Mouse (Mus musculus) thymus, adult 2 months (tissue): ENCODE results near the gene Myh7. TPM values are rescaled to one million over a fixed set of nuclear protein-coding genes. Genes with fewer than 3 reads are reported as not detected.
"Not testable (repeated sequence)": the region's sequence is repeated elsewhere in the genome, so short reads cannot be mapped to it uniquely, and the experiment has no call there.

Experiments
- DNase-seq: peaks from one replicate; pipeline ENCODE4 v3.0.0; 2021
- H3K27ac ChIP-seq: fragments of 200-500 bp; 2 replicates; pipeline ENCODE4 v1.5.1; 2012; ENCODE audit warnings: low read length, control low read depth; ENCODE audit not compliant: control insufficient read depth, insufficient read depth
- H3K27me3 ChIP-seq: fragments of 200-500 bp; 2 replicates; pipeline ENCODE4 v1.6.1; 2012; ENCODE audit warnings: mild to moderate bottlenecking, low read length, moderate library complexity, mixed read lengths; ENCODE audit not compliant: control insufficient read depth, insufficient read depth
- H3K36me3 ChIP-seq: fragments of 200-500 bp; 2 replicates; pipeline ENCODE4 v1.6.1; 2012; ENCODE audit warnings: mild to moderate bottlenecking, low read length, moderate library complexity; ENCODE audit not compliant: control insufficient read depth, insufficient read depth
- H3K4me1 ChIP-seq: fragments of 200-500 bp; replicated peaks from 2 replicates; pipeline ENCODE4 v1.6.1; 2012; ENCODE audit warnings: low read length; ENCODE audit not compliant: control insufficient read depth, insufficient read depth
- H3K4me3 ChIP-seq: fragments of 200-500 bp; 2 replicates; pipeline ENCODE4 v1.5.1; 2012; ENCODE audit warnings: mild to moderate bottlenecking, low read length, control low read depth, moderate library complexity; ENCODE audit not compliant: control insufficient read depth, insufficient read depth
- CTCF ChIP-seq: fragments of 200-500 bp; IDR thresholded peaks from 2 replicates; pipeline ENCODE4 v1.5.1; 2012; ENCODE audit warnings: mild to moderate bottlenecking, control low read depth, low read length, moderate library complexity, borderline replicate concordance; ENCODE audit not compliant: control insufficient read depth, poor library complexity, insufficient read depth; ENCODE audit errors: extremely low read depth
- POLR2A ChIP-seq: fragments of 200-500 bp; IDR thresholded peaks from 2 replicates; pipeline ENCODE4 v1.6.1; 2012; ENCODE audit warnings: mild to moderate bottlenecking, low read length, control low read depth, moderate library complexity; ENCODE audit not compliant: control insufficient read depth, poor library complexity, insufficient read depth; ENCODE audit errors: extremely low read depth
- WGBS: fragments of 180-500 bp; shearing (Covaris S2); methylation state at CpG from one replicate; pipeline ENCODE4 v1.1.7; 2018; 5-methylcytosine and 5-hydroxymethylcytosine counted together
- polyA plus RNA-seq: library from polyadenylated mRNA; depleted of rRNA; stranded (reverse); fragments of >200 nt; gene quantifications from 2 replicates; pipeline ENCODE4 v1.2.3, GENCODE M21; 2012

The Myh7 gene
- polyA plus RNA-seq, 1 experiment: 0.96 TPM

DNA sequence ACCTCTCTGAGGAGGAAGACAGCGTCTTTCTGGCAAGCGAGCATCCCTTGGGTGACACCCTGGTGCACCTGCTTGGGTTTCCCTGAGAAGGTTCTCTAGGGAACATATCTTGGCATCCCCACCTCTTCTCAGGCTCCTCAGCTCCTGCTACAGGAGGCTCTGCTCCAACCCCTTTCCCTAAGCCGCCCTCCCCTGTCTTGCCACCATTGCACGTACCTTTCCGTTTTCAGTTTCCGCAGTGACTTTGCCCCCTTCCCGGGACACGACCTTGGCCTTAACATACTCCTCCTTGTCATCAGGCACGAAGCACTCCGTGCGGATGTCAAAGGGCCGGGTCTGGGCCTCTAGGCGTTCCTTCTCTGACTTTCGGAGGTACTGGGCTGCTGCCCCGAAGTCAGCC lies 29.4 kb downstream of the Myh7 start:
- H3K4me1 ChIP-seq: no peaks in the 10 kb centered on the region
- no peaks in the 10 kb centered on the region for H3K27me3 ChIP-seq
- 92% methylated on average over 15 of the region's 15 CpGs for WGBS
- no peak for DNase-seq
- no peak overlapping the region for H3K4me3 ChIP-seq
- H3K36me3 ChIP-seq: no peaks in the 10 kb centered on the region
- no peak overlapping the region for H3K27ac ChIP-seq
- TF ChIP-seq CTCF (no peak), POLR2A (no peak)

DNA sequence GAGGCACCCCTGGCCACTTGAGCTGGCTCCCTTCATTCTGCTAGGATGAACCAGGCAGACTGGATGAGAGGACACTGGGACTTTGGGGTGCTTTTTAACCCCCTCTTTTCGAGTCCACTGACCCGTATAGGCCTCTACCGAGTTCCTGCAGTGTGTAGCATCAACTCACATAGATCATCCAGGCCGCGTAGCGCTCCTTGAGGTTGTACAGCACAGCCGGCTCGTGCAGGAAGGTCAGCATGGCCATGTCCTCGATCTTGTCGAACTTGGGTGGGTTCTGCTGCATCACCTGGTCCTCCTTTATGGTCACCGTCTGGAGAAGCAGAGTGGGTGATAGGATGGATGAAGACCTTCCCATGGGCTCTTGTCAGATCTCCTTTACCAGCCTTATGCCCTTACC lies 30.7 kb downstream of the Myh7 start:
- Histone ChIP-seq H3K4me1 (no peaks in the 10 kb centered on the region), H3K27me3 (no peaks in the 10 kb centered on the region), H3K4me3 (no peak overlapping the region), H3K27ac (no peak overlapping the region), H3K36me3 (no peaks in the 10 kb centered on the region)
- WGBS: 93% methylated on average over 11 of the region's 11 CpGs
- TF ChIP-seq CTCF (no peak), POLR2A (no peak)
- no peak for DNase-seq

DNA sequence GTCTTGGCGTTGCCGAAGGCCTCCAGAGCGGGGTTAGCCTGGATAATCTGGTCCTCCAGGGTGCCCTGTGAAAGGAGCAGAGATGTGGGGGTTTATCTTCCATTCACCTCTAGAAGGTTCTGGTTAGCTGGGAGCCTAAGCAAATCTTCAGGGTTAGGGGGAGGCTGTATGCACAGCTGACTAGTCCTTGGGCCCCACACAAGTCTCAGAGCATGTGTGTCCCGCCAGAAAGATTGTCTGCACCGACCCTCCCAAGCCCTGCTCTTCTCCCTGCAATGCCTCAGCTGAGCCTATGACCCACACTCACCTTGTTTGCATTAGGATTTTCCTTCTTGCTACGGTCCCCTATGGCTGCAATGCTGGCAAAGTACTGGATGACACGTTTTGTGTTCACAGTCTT lies 31.7 kb downstream of the Myh7 start:
- TF ChIP-seq POLR2A: no peak
- Histone ChIP-seq H3K4me1 (no peaks in the 10 kb centered on the region), H3K27me3 (no peaks in the 10 kb centered on the region), H3K4me3 (no peak overlapping the region), H3K27ac (no peak overlapping the region), H3K36me3 (no peaks in the 10 kb centered on the region)
- no peak for DNase-seq
- WGBS: 91% methylated on average over 7 of the region's 7 CpGs

- Histone ChIP-seq H3K4me1 (no peaks in the 10 kb centered on the region), H3K27me3 (no peaks in the 10 kb centered on the region), H3K36me3 (no peaks in the 10 kb centered on the region), H3K4me3 (no peak overlapping the region), H3K27ac (no peak overlapping the region)
- no peak for TF ChIP-seq CTCF
- no peak for TF ChIP-seq POLR2A
- WGBS: 87% methylated on average over 5 of the region's 5 CpGs
- DNase-seq: no peak
These were observed 32.9 kb downstream of the Myh7 start for GRCm38 (mm10) chr14:54961487-54961886.

GRCm38 (mm10) chr14:54960769-54961168 lies 33.7 kb downstream of the Myh7 start:
- no peaks in the 10 kb centered on the region for H3K4me1 ChIP-seq
- H3K27ac ChIP-seq: no peak overlapping the region
- no peak for TF ChIP-seq CTCF
- TF ChIP-seq POLR2A: no peak
- no peaks in the 10 kb centered on the region for H3K27me3 ChIP-seq
- 41% methylated on average over 10 of the region's 10 CpGs for WGBS
- no peaks in the 10 kb centered on the region for H3K36me3 ChIP-seq
- peak; percentile 11 for DNase-seq
- no peak overlapping the region for H3K4me3 ChIP-seq

- DNase-seq, H3K4me1 ChIP-seq, H3K4me3 ChIP-seq, H3K27ac ChIP-seq, H3K27me3 ChIP-seq, H3K36me3 ChIP-seq: not testable (repeated sequence)
- WGBS: 90% methylated on average over 12 of the region's 12 CpGs
These were observed 34.4 kb downstream of the Myh7 start for GRCm38 (mm10) chr14:54959853-54960613.

DNA sequence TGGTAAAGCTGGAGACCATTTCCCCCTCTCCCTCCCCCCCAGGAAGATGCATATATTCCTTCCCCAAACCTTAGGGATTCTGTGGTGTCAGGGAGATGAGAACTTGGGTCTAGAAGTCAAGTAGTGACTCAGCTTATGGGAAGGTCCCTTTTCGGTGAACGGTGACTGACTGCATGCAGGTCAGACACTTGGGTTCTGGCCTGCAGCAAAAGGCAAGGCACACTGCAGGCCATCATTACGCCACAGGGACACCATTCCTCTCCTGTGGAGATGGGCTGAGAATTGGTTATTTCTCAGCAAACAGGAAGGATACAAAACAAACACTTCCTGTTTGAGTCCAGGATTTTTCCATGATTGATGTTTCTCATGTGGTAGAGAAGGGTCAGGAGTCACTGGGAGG lies 35.2 kb downstream of the Myh7 start:
- H3K36me3 ChIP-seq: no peaks in the 10 kb centered on the region
- H3K4me1 ChIP-seq: no peaks in the 10 kb centered on the region
- no peak overlapping the region for H3K27ac ChIP-seq
- TF ChIP-seq CTCF: no peak
- H3K27me3 ChIP-seq: no peaks in the 10 kb centered on the region
- H3K4me3 ChIP-seq: no peak overlapping the region
- no peak for DNase-seq
- WGBS: 90% methylated on average over 3 of the region's 3 CpGs
